Mouse (Mus musculus) left cerebral cortex, postnatal 4 days (tissue): ENCODE measurements at regions not wholly inside any gene's neighbourhood (a gene's known extent, or its start where the extent isn't known, plus 50 kb on each side); places are given as distances from the start of the nearest gene placed in this dataset.

Experiments
- DNase-seq: peaks from one replicate; pipeline ENCODE4 v3.0.0-alpha.2; 2022
- intact Hi-C: fragments of 180-260 bp; cut with DNase I; formaldehyde crosslinking; loops from one replicate; pipeline ENCODE4 v1.15.1; 2025

- no peak for DNase-seq
- intact Hi-C loops, result no loop called here
Observed at GRCm38 (mm10) chr15:93824729-93825694, 229.3 kb upstream of the Prickle1 start.

DNA sequence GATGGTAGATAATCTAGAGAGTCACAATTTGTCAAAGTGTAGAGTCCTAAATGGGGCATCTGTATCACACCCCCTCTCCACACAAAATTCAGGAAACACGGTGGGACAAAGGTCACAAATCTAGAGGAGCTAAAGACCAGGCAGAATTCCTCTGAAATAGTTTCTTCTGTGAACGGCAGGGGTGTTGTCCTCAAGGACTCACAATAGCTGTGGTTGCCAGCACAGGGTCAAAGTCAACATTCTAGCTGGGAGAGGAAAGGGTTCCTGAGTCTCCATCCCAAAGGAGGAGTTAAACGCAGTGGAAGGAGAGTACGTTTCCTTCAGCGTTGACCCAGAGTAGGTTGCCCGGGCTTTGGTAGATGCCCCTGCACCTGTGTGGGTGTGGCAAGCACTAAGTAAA is 225.5 kb upstream of the Prickle1 start:
- intact Hi-C loops, result no loop called here
- no peak for DNase-seq

DNA sequence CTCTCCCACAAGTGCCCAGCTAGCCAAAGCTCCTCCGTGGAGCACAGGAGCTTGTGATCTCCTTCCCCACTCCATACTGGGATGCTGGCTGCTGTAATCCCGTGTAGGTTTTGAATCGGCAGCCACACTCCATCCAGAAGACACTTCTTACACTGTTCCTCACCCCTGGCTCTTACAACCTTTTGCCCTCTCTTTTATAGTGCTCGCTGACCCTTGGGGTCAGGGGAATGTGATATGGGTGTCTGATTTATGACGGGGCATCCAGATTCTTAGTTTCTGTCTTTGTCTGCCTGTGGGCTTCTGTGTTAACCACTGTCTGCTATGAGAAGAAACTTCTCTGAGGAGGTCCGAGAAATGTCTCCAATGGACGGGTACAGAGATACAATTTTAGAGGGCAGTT is 216.3 kb upstream of the Prickle1 start:
- intact Hi-C loops, result no loop called here

DNA sequence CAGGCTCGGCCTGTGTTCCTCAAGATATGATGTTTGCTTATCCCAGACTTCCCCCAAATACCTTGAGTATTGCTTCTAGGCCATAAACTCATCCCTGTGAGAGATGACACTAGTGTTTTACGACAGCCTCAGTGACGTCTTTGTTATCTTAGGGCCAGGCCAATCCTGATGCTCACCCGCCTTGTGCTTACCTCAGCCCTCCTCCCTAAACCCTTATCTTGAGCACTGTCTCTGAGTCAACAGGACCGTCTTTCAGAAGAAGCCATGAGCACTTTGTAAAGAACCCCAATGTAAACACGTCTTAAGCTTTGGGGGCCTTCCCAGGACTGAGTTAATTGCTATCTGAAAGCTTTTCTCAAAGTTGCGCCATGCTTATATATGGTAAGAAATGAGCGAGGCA is 212.3 kb upstream of the Prickle1 start:
- intact Hi-C loops, result no loop called here

More for the DNA sequence above, 216.3 kb upstream of the Prickle1 start:
- no peak for DNase-seq

DNA sequence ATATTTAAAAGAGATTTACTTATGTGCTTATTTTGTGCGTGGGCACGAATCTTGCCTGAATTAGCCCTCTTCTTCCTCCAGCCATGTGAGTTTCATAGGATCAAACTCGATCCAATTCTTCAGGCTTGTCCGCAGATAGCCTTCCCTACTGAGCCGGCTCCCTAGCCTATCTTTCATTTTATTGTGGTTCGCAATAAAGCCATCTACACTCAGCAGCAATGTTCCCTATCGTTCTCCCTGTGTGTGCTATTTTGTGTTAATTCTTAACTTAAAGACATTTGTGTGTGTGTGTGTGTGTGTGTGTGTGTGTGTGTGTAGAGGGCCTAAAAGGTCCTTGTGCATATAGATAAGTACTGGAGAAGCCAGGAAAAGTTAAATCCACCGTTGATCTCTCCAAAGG is 211.8 kb upstream of the Prickle1 start:
- DNase-seq, result no peak
- intact Hi-C loops, result no loop called here

More for the DNA sequence above, 212.3 kb upstream of the Prickle1 start:
- no peak for DNase-seq

- intact Hi-C loops, result no loop called here
- DNase-seq, result peak; percentile 1
Observed at GRCm38 (mm10) chr15:93804703-93805102, 209.0 kb upstream of the Prickle1 start.

DNA sequence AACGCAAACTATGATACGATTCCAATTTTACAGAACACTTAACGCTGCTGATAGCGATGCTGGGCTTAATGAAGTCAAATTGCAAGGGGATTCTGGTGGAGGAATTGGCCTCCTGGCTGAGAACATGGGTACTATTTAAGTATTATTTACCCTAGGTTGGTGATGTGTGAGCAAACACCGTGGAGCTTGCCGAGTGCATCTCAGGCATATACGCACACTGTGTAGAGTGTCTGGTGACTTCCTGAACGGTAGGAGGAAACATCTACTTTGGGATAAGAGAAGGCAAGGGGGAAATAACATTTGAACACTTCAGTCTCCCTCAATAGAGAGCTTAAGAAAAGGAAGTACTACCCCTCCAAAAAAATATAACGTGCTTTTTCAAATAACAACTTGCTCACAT is 194.8 kb upstream of the Prickle1 start:
- intact Hi-C loops, result no loop called here
- no peak for DNase-seq

DNA sequence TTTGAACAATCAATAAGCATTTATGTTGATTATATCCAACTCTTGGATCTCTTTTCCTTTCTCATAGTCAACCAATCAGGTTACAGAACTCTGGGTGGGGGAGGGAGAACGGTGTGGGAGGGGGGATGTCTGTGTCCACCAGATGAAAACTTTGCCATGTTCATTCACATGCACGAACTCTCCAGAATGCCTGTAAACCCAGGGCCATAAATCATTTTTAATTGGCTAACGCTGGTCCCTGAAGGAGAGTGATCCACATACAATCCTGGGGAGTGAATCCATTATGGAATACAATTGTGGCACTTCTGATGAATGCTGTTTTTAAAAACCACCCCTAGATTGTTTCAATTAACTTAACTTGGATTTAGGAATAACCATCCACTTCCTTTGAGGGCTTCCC is 194.1 kb upstream of the Prickle1 start:
- intact Hi-C loops, result no loop called here
- DNase-seq, result no peak

GRCm38 (mm10) chr15:93787361-93787760 is 191.7 kb upstream of the Prickle1 start:
- intact Hi-C loops, result no loop called here
- no peak for DNase-seq

DNA sequence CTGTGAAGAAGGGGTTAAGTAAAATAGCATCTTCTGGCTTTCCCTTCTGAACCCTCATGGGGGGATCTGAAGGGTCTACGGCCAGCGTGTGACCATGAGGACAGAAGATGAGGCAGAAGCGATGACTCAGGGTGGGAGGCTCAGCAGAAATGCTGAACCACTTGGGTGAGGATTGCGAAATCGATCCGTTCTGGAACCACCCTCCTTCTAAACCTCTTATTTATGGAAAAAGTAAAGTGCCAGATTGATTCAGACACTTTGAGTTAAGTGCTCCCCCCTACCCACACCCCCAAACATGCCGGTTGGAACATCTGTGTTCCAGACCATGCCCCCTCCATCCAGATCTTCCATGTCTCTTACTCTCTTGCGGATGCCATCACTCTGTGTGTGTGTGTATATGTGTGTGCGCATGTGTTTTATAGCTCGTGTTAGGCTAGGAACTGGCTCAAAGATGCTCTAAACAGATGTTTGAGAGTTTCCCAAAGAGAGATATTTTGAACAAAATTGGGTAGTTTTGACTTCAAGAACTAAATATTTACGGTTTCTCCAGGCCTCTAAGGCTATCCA is 190.2 kb upstream of the Prickle1 start:
- DNase-seq, result no peak
- intact Hi-C loops, result no loop called here

- DNase-seq, result no peak
- intact Hi-C loops, result no loop called here
Observed at GRCm38 (mm10) chr15:93783736-93784135, 188.0 kb upstream of the Prickle1 start.

- peak; percentile 89 for DNase-seq
- intact Hi-C loops, result loop anchor here (10.0 kb wide), 1 partner anchor 160 kb away; no protein-coding TSS in a partner anchor
Observed at GRCm38 (mm10) chr15:93775199-93775745, 179.6 kb upstream of the Prickle1 start.

- intact Hi-C loops, result loop anchor here (10.0 kb wide), 1 partner anchor 160 kb away; no protein-coding TSS in a partner anchor
- no peak for DNase-seq
Observed at GRCm38 (mm10) chr15:93774340-93774739, 178.6 kb upstream of the Prickle1 start.

DNA sequence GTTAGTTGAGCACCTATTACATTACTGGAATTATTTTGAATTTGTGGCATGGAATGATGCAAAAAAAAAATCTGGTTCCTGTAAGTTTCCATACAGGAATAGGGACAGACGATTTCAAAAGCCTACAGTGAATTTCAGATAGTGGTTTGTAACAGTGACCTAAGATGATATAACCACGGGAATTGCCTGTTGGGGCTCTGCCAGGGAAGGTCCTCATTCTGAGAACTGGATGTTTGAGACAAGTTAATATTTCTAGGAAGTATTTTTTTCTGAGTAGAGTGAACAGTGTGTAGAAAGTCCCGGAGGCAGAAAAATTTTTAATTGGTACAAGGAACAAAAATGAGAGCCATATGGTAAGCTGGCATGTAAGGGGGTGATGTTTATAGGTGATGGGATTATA is 171.3 kb upstream of the Prickle1 start:
- DNase-seq, result no peak
- intact Hi-C loops, result no loop called here

- no peak for DNase-seq
- intact Hi-C loops, result no loop called here
Observed at GRCm38 (mm10) chr15:93763047-93763446, 167.4 kb upstream of the Prickle1 start.

DNA sequence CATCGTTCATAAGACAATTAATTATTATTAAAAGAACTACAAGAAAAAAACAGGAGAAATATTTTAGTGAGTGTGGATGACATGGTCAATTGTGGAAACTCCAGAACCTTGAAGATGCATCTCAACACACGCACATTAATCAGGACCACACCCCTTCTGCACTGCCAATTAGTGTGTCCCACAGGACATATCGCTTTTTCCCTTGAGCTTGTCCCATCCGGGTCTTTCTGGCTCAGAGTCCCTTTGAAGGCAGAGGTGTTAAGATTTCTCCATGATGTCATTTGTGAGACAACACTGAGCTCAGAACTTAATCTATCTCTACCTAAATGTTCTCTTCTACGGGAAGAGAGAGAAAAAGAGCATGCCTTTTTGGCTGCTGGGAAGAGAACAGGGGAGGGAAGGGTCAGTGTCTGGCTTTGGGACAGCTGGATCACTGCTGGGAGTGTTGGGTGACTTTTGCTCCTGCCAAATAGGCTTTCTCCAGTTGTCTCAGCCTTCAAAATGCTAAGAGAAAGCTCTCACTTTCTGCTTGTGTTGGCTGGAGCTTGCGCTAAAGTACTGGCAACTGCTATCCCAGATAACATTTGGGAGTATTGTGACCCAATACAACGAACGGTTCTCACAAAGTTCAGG is 162.6 kb upstream of the Prickle1 start:
- no peak for DNase-seq
- intact Hi-C loops, result no loop called here

DNA sequence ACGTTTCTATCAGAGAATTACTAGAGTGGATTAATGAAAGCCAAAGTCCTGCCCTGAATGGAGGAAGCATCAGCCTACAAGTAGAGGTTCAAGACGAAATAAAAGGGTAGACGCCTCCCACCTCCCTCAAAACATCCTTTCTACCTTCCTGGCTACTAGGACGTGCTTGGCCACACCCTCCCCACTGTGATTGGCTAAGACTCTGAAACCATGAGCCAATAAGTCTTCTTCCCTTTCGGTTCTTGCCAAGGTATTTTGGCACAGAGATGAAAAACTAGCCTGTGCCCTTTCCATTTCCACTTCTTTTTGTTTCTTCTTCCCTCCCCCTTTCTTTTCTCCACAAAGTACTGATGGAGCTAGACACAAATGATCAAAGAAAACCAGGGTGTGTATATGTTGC is 160.3 kb upstream of the Prickle1 start:
- intact Hi-C loops, result no loop called here
- DNase-seq, result no peak

DNA sequence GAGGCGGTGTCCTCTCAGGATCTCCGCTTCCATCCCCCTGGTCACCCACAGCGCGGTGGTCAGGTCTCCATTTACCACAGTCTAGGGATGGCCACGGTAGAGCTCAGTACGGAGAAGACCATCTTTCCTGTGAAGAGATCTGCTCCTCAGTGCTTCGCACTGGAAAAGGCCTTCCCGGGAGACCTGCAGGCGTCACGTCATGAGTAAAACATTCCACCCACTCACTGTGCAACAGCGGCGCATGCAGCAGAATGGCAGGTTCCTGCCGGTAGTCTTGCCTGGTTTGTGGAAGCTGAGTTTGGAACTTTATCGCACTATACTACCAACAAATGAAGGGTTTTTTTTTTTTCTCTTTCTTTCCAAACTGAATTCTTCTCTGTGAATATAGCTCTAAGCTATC is 156.1 kb upstream of the Prickle1 start:
- DNase-seq, result no peak
- intact Hi-C loops, result no loop called here

DNA sequence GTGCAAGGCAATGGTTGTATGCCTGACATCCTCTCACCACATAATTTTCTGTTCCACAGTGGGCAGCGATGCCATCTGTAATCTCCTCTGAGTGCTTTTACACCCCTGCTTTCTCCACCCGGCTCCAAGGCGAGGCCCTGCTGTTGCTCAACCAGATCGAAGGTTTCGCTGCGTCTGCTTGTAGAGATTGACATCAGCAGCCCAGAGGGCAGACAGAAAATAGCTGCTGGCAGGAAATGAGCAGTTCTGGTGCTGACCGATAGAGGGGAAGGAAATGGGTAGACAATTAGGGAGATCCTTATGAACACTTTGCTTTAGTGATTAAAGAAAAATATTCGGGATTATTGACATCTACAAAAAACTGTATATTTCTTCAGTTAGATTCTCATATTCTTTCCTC is 155.3 kb upstream of the Prickle1 start:
- peak; percentile 27 for DNase-seq
- intact Hi-C loops, result no loop called here

DNA sequence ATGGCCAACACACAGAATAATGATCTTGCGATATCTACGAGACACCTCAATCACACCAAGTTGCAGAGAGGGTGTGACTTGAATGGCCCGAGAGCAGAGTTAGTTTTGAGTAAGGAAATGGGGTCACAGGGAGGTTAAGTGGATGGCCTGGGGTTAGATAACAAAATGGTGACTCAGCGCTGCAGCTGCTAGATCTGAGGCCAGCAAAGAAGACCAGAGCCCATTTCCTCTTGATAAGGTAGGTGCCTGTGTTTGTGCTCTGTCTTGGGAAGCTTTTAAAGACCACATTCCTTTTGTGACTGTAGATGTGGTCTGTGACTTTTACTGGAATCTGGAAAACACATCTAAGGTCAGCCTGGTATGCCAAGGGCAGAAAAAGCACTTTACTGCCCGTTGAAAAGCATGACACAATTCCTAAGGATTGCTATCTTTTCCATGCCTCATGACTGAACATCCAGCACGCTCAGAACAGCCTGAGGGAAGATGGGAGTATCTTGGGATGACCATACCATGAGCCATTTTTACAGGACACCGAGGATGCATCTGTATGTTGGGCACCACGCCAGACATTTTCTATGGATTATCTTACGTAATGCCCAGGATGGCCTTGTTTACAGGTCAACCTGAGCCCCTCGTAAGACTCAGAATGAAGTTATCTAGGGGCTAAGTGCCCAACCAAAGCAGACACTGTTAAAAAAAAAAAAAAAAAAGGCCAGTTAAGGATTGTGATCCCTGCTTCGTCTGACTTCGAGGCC is 148.7 kb upstream of the Prickle1 start:
- no peak for DNase-seq
- intact Hi-C loops, result no loop called here
